In genomic region chr2:159196156-159196555, GRCm38 (mm10) we compare ENCODE assay signal across 31 mouse cellular contexts.
DNase-seq lines count a peak whose midpoint lies in the region; ATAC-seq and TF ChIP-seq lines count a peak whose summit lies in the region.
"Had no signal": no experiment of that assay in that cellular context is flagged by ENCODE, and none has a peak within 500 bp of the region (broad histone marks: within the 10 kb centered on the region; RNA-seq: fewer than 3 reads in every experiment).

No protein-coding gene starts in this region.

- no peaks in the 10 kb centered on the region for H3K9me3 ChIP-seq in midbrain, postnatal 0 days (ENCODE audit: low read length)
- no peaks in the 10 kb centered on the region for H3K9me3 ChIP-seq in midbrain, embryonic 16.5 days (replicated peaks; ENCODE audit: control insufficient read depth, low read length, poor library complexity, severe bottlenecking)
- no peaks in the 10 kb centered on the region for H3K9me3 ChIP-seq in embryonic facial prominence, embryonic 11.5 days (replicated peaks; ENCODE audit: control insufficient read depth, low read length)
- H3K9me3 ChIP-seq: embryonic facial prominence, embryonic 12.5 days; forebrain, embryonic 12.5 days; heart, embryonic 10.5 days; hindbrain, embryonic 15.5 days; limb, embryonic 15.5 days had no signal

- no peak overlapping the region for H3K4me3 ChIP-seq in midbrain, postnatal 0 days (ENCODE audit: low read depth, low read length)
- H3K4me3 ChIP-seq in midbrain, embryonic 16.5 days (ENCODE audit: low read depth, low read length), result no peak overlapping the region
- no peak overlapping the region for H3K4me3 ChIP-seq in embryonic facial prominence, embryonic 11.5 days (ENCODE audit: low read depth, low read length)
- H3K4me3 ChIP-seq: embryonic facial prominence, embryonic 12.5 days; erythroblast, embryonic 14.5 days; forebrain, embryonic 12.5 days; heart, embryonic 10.5 days; hindbrain, embryonic 15.5 days; limb, embryonic 15.5 days; myocyte had no signal

- H3K27ac ChIP-seq in midbrain, postnatal 0 days (ENCODE audit: low read depth, low read length), result no peak overlapping the region
- no peak overlapping the region for H3K27ac ChIP-seq in midbrain, embryonic 16.5 days (ENCODE audit: low read length)
- H3K27ac ChIP-seq in embryonic facial prominence, embryonic 11.5 days (replicated peaks; ENCODE audit: low read depth, low read length), result no peak overlapping the region
- H3K27ac ChIP-seq: embryonic facial prominence, embryonic 12.5 days; forebrain, embryonic 12.5 days; heart, embryonic 10.5 days; hindbrain, embryonic 15.5 days; limb, embryonic 15.5 days; liver, embryonic 14.5 days; stomach, postnatal 0 days had no signal

- H3K4me2 ChIP-seq in midbrain, postnatal 0 days (ENCODE audit: low read depth, low read length, poor library complexity, severe bottlenecking), result no peak overlapping the region
- H3K4me2 ChIP-seq in midbrain, embryonic 16.5 days (ENCODE audit: low read length), result no peak overlapping the region
- no peak overlapping the region for H3K4me2 ChIP-seq in embryonic facial prominence, embryonic 11.5 days (ENCODE audit: low read depth, low read length)
- H3K4me2 ChIP-seq: embryonic facial prominence, embryonic 12.5 days; forebrain, embryonic 12.5 days; hindbrain, embryonic 15.5 days; limb, embryonic 15.5 days had no signal

- no peak for TF ChIP-seq CTCF in midbrain, postnatal 0 days (IDR thresholded peaks at IDR 0.05)

- no peak overlapping the region for H3K9ac ChIP-seq in midbrain, postnatal 0 days (replicated peaks; ENCODE audit: low read length, poor library complexity, severe bottlenecking)
- no peak overlapping the region for H3K9ac ChIP-seq in midbrain, embryonic 16.5 days (ENCODE audit: low read depth, low read length)
- no peak overlapping the region for H3K9ac ChIP-seq in embryonic facial prominence, embryonic 11.5 days (replicated peaks; ENCODE audit: low read length)
- H3K9ac ChIP-seq: embryonic facial prominence, embryonic 12.5 days; forebrain, embryonic 12.5 days; hindbrain, embryonic 15.5 days; limb, embryonic 15.5 days; liver, embryonic 14.5 days had no signal

- H3K27me3 ChIP-seq in midbrain, postnatal 0 days (ENCODE audit: insufficient read depth, low read length), result no peaks in the 10 kb centered on the region
- H3K27me3 ChIP-seq in midbrain, embryonic 16.5 days (ENCODE audit: control insufficient read depth, insufficient read depth, low read depth, low read length), result no peaks in the 10 kb centered on the region
- H3K27me3 ChIP-seq in embryonic facial prominence, embryonic 11.5 days (ENCODE audit: control insufficient read depth, insufficient read depth, low read length), result no peaks in the 10 kb centered on the region
- H3K27me3 ChIP-seq: embryonic facial prominence, embryonic 12.5 days; forebrain, embryonic 12.5 days; hindbrain, embryonic 15.5 days; limb, embryonic 15.5 days had no signal

- peak; percentile 5 to 8 for DNase-seq in cerebellum, postnatal 14 days
- no peak for DNase-seq in cerebellum, adult 8-10 months
- peak; percentile 4 for DNase-seq in midbrain, postnatal 0 days (ENCODE audit: low spot score)
- DNase-seq in ZHBTc4 (ENCODE audit: low read depth, low spot score), result peak; percentile 10
- peak; percentile 16 for DNase-seq in embryonic facial prominence, embryonic 11.5 days (ENCODE audit: low spot score)
- DNase-seq in c-Kit-positive CD71-positive TER-119-positive erythroid progenitor cells, embryonic 14.5 days (ENCODE audit: low spot score), result no peak
- no peak for DNase-seq in kidney, adult 18-20 months
- DNase-seq: adrenal gland, adult 8-10 months; cerebellum, postnatal 25 days; heart, postnatal 4 days; kidney, postnatal 36 days; layer of hippocampus, postnatal 36 days; lung, postnatal 4 days; midbrain, embryonic 14.5 days; right cerebral cortex, postnatal 14 days; thymus, postnatal 25 days had no signal

- no peak for ATAC-seq in midbrain, postnatal 0 days (ENCODE audit: low FRiP score)
- no peak for ATAC-seq in midbrain, embryonic 16.5 days
- ATAC-seq in embryonic facial prominence, embryonic 11.5 days (replicated peaks; ENCODE audit: insufficient number of reproducible peaks, low FRiP score, low TSS enrichment, low read depth), result no peak
- ATAC-seq: activated CD4-positive, CD25-positive, alpha-beta regulatory T cell, adult 4 months; CD4-positive, CD25-positive, alpha-beta regulatory T cell, adult 4 months; intestine, embryonic 16.5 days; Patski had no signal

- WGBS in midbrain, postnatal 0 days, result 58% methylated on average over 7 of the region's 7 CpGs
- 50% methylated on average over 7 of the region's 7 CpGs for WGBS in midbrain, embryonic 16.5 days
- WGBS in embryonic facial prominence, embryonic 11.5 days, result 40% methylated on average over 7 of the region's 7 CpGs

- no peaks in the 10 kb centered on the region for H3K36me3 ChIP-seq in midbrain, postnatal 0 days (ENCODE audit: insufficient read depth, low read length)
- H3K36me3 ChIP-seq in midbrain, embryonic 16.5 days (ENCODE audit: control insufficient read depth, insufficient read depth, low read length), result no peaks in the 10 kb centered on the region
- no peaks in the 10 kb centered on the region for H3K36me3 ChIP-seq in embryonic facial prominence, embryonic 11.5 days (replicated peaks; ENCODE audit: control insufficient read depth, insufficient read depth, low read depth, low read length)
- H3K36me3 ChIP-seq: embryonic facial prominence, embryonic 12.5 days; forebrain, embryonic 12.5 days; G1E; heart, embryonic 10.5 days; hindbrain, embryonic 15.5 days; limb, embryonic 15.5 days had no signal

- H3K4me1 ChIP-seq in midbrain, postnatal 0 days (ENCODE audit: insufficient read depth, low read length), result no peaks in the 10 kb centered on the region
- H3K4me1 ChIP-seq in midbrain, embryonic 16.5 days (ENCODE audit: control insufficient read depth, insufficient read depth, low read length), result no peaks in the 10 kb centered on the region
- H3K4me1 ChIP-seq in embryonic facial prominence, embryonic 11.5 days (ENCODE audit: control insufficient read depth, insufficient read depth, low read length), result no peaks in the 10 kb centered on the region
- H3K4me1 ChIP-seq: embryonic facial prominence, embryonic 12.5 days; forebrain, embryonic 12.5 days; heart, embryonic 10.5 days; hindbrain, embryonic 15.5 days; limb, embryonic 15.5 days had no signal

Comparison
In these comparisons a context has a peak if more than half of its experiments do, and no peak if none do; other contexts are left out.
1. DNase-seq: peak in cerebellum, postnatal 14 days (2 of 2), midbrain, postnatal 0 days (single experiment), ZHBTc4 (single experiment) and embryonic facial prominence, embryonic 11.5 days (single experiment); none in cerebellum, adult 8-10 months (single experiment), c-Kit-positive CD71-positive TER-119-positive erythroid progenitor cells, embryonic 14.5 days (single experiment) and kidney, adult 18-20 months (single experiment).